Mouse (Mus musculus) embryonic fibroblast, embryonic 13.5 days (primary cell): ENCODE results near the gene Agpat2. TPM values are rescaled to one million over a fixed set of nuclear protein-coding genes. Genes with fewer than 3 reads are reported as not detected.

Source experiments
- H3K27ac ChIP-seq: 2 replicates; pipeline ENCODE4 v1.5.1; 2012; ENCODE audit warnings: low read length, control low read depth, inconsistent platforms; ENCODE audit not compliant: insufficient read depth
- H3K4me1 ChIP-seq: 2 replicates; pipeline ENCODE4 v1.6.1; 2011; ENCODE audit warnings: low read length; ENCODE audit not compliant: control insufficient read depth, insufficient read depth
- H3K4me3 ChIP-seq: 2 replicates; pipeline ENCODE4 v1.5.1; 2011; ENCODE audit warnings: mild to moderate bottlenecking, control low read depth, low read length; ENCODE audit not compliant: insufficient read depth
- CTCF ChIP-seq: IDR thresholded peaks from 2 replicates; pipeline ENCODE4 v1.5.1; 2011; ENCODE audit warnings: mild to moderate bottlenecking, control low read depth, low read length, moderate library complexity, borderline replicate concordance; ENCODE audit not compliant: insufficient read depth
- POLR2A ChIP-seq: IDR thresholded peaks from 2 replicates; pipeline ENCODE4 v1.6.1; 2011; ENCODE audit warnings: low read depth, mild to moderate bottlenecking, control low read depth, low read length, moderate library complexity
- polyA plus RNA-seq: library from polyadenylated mRNA; stranded (reverse); fragments of >200 nt; gene quantifications from 2 replicates; pipeline ENCODE4 v1.2.4, GENCODE M21; 2011; ENCODE audit warnings: low read depth; ENCODE audit not compliant: missing spikeins, insufficient read length

Agpat2 gene
- polyA plus RNA-seq, 1 experiment = 22.4 TPM

GRCm38 (mm10) chr2:26610526-26610925 lies 6.3 kb upstream of the Agpat2 start:
- no peak for TF ChIP-seq CTCF
- no peak for TF ChIP-seq POLR2A

GRCm38 (mm10) chr2:26609261-26609661 lies 5.0 kb upstream of the Agpat2 start:
- TF ChIP-seq POLR2A = no peak
- no peak for TF ChIP-seq CTCF
- H3K27ac ChIP-seq = no peak overlapping the region
- no peak overlapping the region for H3K4me3 ChIP-seq
- peaks cover 9% of the 10 kb centered on the region for H3K4me1 ChIP-seq

More at GRCm38 (mm10) chr2:26610526-26610925, 6.3 kb upstream of the Agpat2 start:
- no peak overlapping the region for H3K4me3 ChIP-seq
- H3K4me1 ChIP-seq = peaks cover 9% of the 10 kb centered on the region
- H3K27ac ChIP-seq = no peak overlapping the region

- peaks cover 9% of the 10 kb centered on the region for H3K4me1 ChIP-seq
- H3K27ac ChIP-seq = no peak overlapping the region
- TF ChIP-seq POLR2A (no peak), CTCF (no peak)
- H3K4me3 ChIP-seq = no peak overlapping the region
These were observed 4.6 kb upstream of the Agpat2 start for GRCm38 (mm10) chr2:26608781-26609180.

GRCm38 (mm10) chr2:26607056-26607910 lies 3.1 kb upstream of the Agpat2 start:
- no peak overlapping the region for H3K27ac ChIP-seq

GRCm38 (mm10) chr2:26606579-26606978 lies 2.4 kb upstream of the Agpat2 start:
- H3K27ac ChIP-seq = no peak overlapping the region
- TF ChIP-seq POLR2A (no peak), CTCF (no peak)

More at GRCm38 (mm10) chr2:26607056-26607910, 3.1 kb upstream of the Agpat2 start:
- Histone ChIP-seq H3K4me1 (peaks cover 9% of the 10 kb centered on the region), H3K4me3 (no peak overlapping the region)
- TF ChIP-seq CTCF = no peak
- TF ChIP-seq POLR2A = no peak

GRCm38 (mm10) chr2:26605331-26605730 lies 1.1 kb upstream of the Agpat2 start:
- no peak overlapping the region for H3K27ac ChIP-seq
- no peak for TF ChIP-seq CTCF
- TF ChIP-seq POLR2A = no peak
- H3K4me1 ChIP-seq = peaks cover 5% of the 10 kb centered on the region
- no peak overlapping the region for H3K4me3 ChIP-seq

More at GRCm38 (mm10) chr2:26606579-26606978, 2.4 kb upstream of the Agpat2 start:
- Histone ChIP-seq H3K4me3 (no peak overlapping the region), H3K4me1 (peaks cover 9% of the 10 kb centered on the region)

GRCm38 (mm10) chr2:26603159-26603558 lies 1.1 kb downstream of the Agpat2 start:
- Histone ChIP-seq H3K4me1 (no peaks in the 10 kb centered on the region), H3K27ac (no peak overlapping the region), H3K4me3 (peak overlapping the region; percentile 55)
- TF ChIP-seq CTCF (no peak), POLR2A (no peak)

- H3K27ac ChIP-seq = no peak overlapping the region
- no peak overlapping the region; the same call in 1 of the 2 replicates for H3K4me3 ChIP-seq
- no peak for TF ChIP-seq CTCF
- TF ChIP-seq POLR2A = no peak
- no peaks in the 10 kb centered on the region for H3K4me1 ChIP-seq
These were observed 1.6 kb downstream of the Agpat2 start for GRCm38 (mm10) chr2:26602631-26603030.

- H3K4me3 ChIP-seq = no peak overlapping the region
- no peak for TF ChIP-seq CTCF
- no peak for TF ChIP-seq POLR2A
- H3K4me1 ChIP-seq = no peaks in the 10 kb centered on the region
- no peak overlapping the region for H3K27ac ChIP-seq
These were observed 2.6 kb downstream of the Agpat2 start for GRCm38 (mm10) chr2:26601595-26601994.

GRCm38 (mm10) chr2:26600664-26601063 lies 3.6 kb downstream of the Agpat2 start:
- no peak for TF ChIP-seq CTCF
- TF ChIP-seq POLR2A = no peak
- Histone ChIP-seq H3K27ac (no peak overlapping the region), H3K4me3 (no peak overlapping the region), H3K4me1 (no peaks in the 10 kb centered on the region)
